Mouse (Mus musculus) forebrain, embryonic 15.5 days (tissue): ENCODE measurements around the gene Ankrd13c. TPM values are rescaled to one million over a fixed set of nuclear protein-coding genes. Genes with fewer than 3 reads are reported as not detected.
A peak's percentile ranks its signal among the peaks of the same experiment; 100 is the strongest.
"Not testable (repeated sequence)": the region's sequence is repeated elsewhere in the genome, so short reads cannot be mapped to it uniquely, and the experiment has no call there.

Source experiments
- ATAC-seq: fragments of 200-750 bp; cut with Nextera tagmentation; replicated peaks from 2 replicates; pipeline ENCODE4 v1.8.0; 2017; ENCODE audit warnings: mild to moderate bottlenecking, moderate TSS enrichment, moderate library complexity
- H3K27ac ChIP-seq: fragments of 300-500 bp; sonication (generic); replicated peaks from 2 replicates; pipeline ENCODE4 v1.5.1; 2015; ENCODE audit warnings: mild to moderate bottlenecking, inconsistent platforms
- H3K27me3 ChIP-seq: fragments of 300-500 bp; sonication (generic); 2 replicates; pipeline ENCODE4 v1.6.1; 2015; ENCODE audit warnings: inconsistent platforms
- H3K36me3 ChIP-seq: fragments of 300-500 bp; sonication (generic); 2 replicates; pipeline ENCODE4 v1.6.1; 2015; ENCODE audit warnings: mild to moderate bottlenecking, inconsistent platforms
- H3K4me1 ChIP-seq: fragments of 300-500 bp; sonication (generic); 2 replicates; pipeline ENCODE4 v1.6.1; 2015; ENCODE audit warnings: inconsistent platforms
- H3K4me2 ChIP-seq: fragments of 300-500 bp; sonication (generic); replicated peaks from 2 replicates; pipeline ENCODE4 v1.6.1; 2015; ENCODE audit warnings: mild to moderate bottlenecking, inconsistent platforms
- H3K4me3 ChIP-seq: fragments of 300-500 bp; sonication (generic); 2 replicates; pipeline ENCODE4 v1.5.1; 2015; ENCODE audit warnings: mild to moderate bottlenecking, inconsistent platforms
- H3K9ac ChIP-seq: fragments of 300-500 bp; sonication (generic); replicated peaks from 2 replicates; pipeline ENCODE4 v1.6.1; 2015; ENCODE audit warnings: mild to moderate bottlenecking, inconsistent platforms
- H3K9me3 ChIP-seq: fragments of 300-500 bp; sonication (generic); 2 replicates; pipeline ENCODE4 v1.6.1; 2016; ENCODE audit warnings: inconsistent platforms
- WGBS: fragments of 180-500 bp; shearing (Covaris S2); methylation state at CpG from one replicate; pipeline ENCODE4 v1.1.7; 2015; ENCODE audit warnings: mixed read lengths; 5-methylcytosine and 5-hydroxymethylcytosine counted together
- polyA plus RNA-seq: library from polyadenylated mRNA; unstranded; fragments of >200 nt; fragmentation: Nextera tagmentation; extraction: Ambion mirVana; gene quantifications from 2 replicates; pipeline ENCODE4 v1.2.1, GENCODE M21; 2015

Ankrd13c gene
- polyA plus RNA-seq, 1 experiment from 2014 or later = 24.6 TPM

GRCm38 (mm10) chr3:157926761-157927160 lies 20.3 kb upstream of the Ankrd13c start:
- ATAC-seq = no peak
- WGBS = 71% methylated on average over 2 of the region's 2 CpGs

GRCm38 (mm10) chr3:157928731-157929130 lies 18.3 kb upstream of the Ankrd13c start:
- Histone ChIP-seq H3K9ac (no peak overlapping the region), H3K9me3 (no peaks in the 10 kb centered on the region), H3K27ac (no peak overlapping the region), H3K36me3 (no peaks in the 10 kb centered on the region), H3K27me3 (no peaks in the 10 kb centered on the region), H3K4me3 (no peak overlapping the region), H3K4me1 (peaks cover 8% of the 10 kb centered on the region; the same call in 1 of the 2 replicates), H3K4me2 (no peak overlapping the region)
- 87% methylated on average over 2 of the region's 2 CpGs for WGBS
- no peak for ATAC-seq

More at GRCm38 (mm10) chr3:157926761-157927160, 20.3 kb upstream of the Ankrd13c start:
- H3K4me1 ChIP-seq = peaks cover 8% of the 10 kb centered on the region; the same call in 1 of the 2 replicates
- H3K4me2 ChIP-seq = no peak overlapping the region
- no peaks in the 10 kb centered on the region for H3K27me3 ChIP-seq
- H3K27ac ChIP-seq = no peak overlapping the region
- H3K36me3 ChIP-seq = no peaks in the 10 kb centered on the region
- no peaks in the 10 kb centered on the region for H3K9me3 ChIP-seq
- no peak overlapping the region for H3K9ac ChIP-seq
- no peak overlapping the region for H3K4me3 ChIP-seq

- H3K9ac ChIP-seq = no peak overlapping the region
- 94% methylated on average over 1 of the region's 1 CpGs for WGBS
- no peaks in the 10 kb centered on the region for H3K27me3 ChIP-seq
- H3K27ac ChIP-seq = no peak overlapping the region
- H3K4me1 ChIP-seq = peaks cover 6% of the 10 kb centered on the region; the same call in 1 of the 2 replicates
- no peak overlapping the region for H3K4me3 ChIP-seq
- no peak overlapping the region for H3K4me2 ChIP-seq
- no peaks in the 10 kb centered on the region for H3K9me3 ChIP-seq
- no peaks in the 10 kb centered on the region for H3K36me3 ChIP-seq
- ATAC-seq = no peak
These were observed 17.6 kb upstream of the Ankrd13c start for GRCm38 (mm10) chr3:157929417-157929816.

GRCm38 (mm10) chr3:157931592-157931991 lies 15.4 kb upstream of the Ankrd13c start:
- Histone ChIP-seq H3K4me1 (no peaks in the 10 kb centered on the region), H3K27me3 (no peaks in the 10 kb centered on the region), H3K36me3 (no peaks in the 10 kb centered on the region), H3K27ac (no peak overlapping the region), H3K4me2 (no peak overlapping the region), H3K9me3 (no peaks in the 10 kb centered on the region), H3K9ac (no peak overlapping the region), H3K4me3 (no peak overlapping the region)
- WGBS = 39% methylated on average over 3 of the region's 3 CpGs
- no peak for ATAC-seq

- WGBS = 33% methylated on average over 3 of the region's 3 CpGs
- H3K4me2 ChIP-seq = no peak overlapping the region
- no peak overlapping the region for H3K4me3 ChIP-seq
- no peak for ATAC-seq
- H3K9me3 ChIP-seq = no peaks in the 10 kb centered on the region
- H3K4me1 ChIP-seq = no peaks in the 10 kb centered on the region
- H3K9ac ChIP-seq = no peak overlapping the region
- no peaks in the 10 kb centered on the region for H3K36me3 ChIP-seq
- H3K27ac ChIP-seq = no peak overlapping the region
- no peaks in the 10 kb centered on the region for H3K27me3 ChIP-seq
These were observed 15.0 kb upstream of the Ankrd13c start for GRCm38 (mm10) chr3:157932074-157932473.

GRCm38 (mm10) chr3:157933223-157933622 lies 13.8 kb upstream of the Ankrd13c start:
- not testable (repeated sequence) for H3K4me3 ChIP-seq, H3K27ac ChIP-seq, H3K9me3 ChIP-seq, ATAC-seq, H3K9ac ChIP-seq, H3K27me3 ChIP-seq, H3K36me3 ChIP-seq, H3K4me1 ChIP-seq, H3K4me2 ChIP-seq
- 69% methylated on average over 5 of the region's 6 CpGs for whole genome bisulfite sequencing

GRCm38 (mm10) chr3:157934301-157934823 lies 12.7 kb upstream of the Ankrd13c start:
- WGBS = 88% methylated on average over 3 of the region's 3 CpGs
- no peak for ATAC-seq
- no peaks in the 10 kb centered on the region for H3K9me3 ChIP-seq

GRCm38 (mm10) chr3:157938585-157938984 lies 8.5 kb upstream of the Ankrd13c start:
- Histone ChIP-seq H3K9ac (no peak overlapping the region), H3K36me3 (no peaks in the 10 kb centered on the region), H3K4me3 (no peak overlapping the region), H3K9me3 (no peaks in the 10 kb centered on the region), H3K27ac (no peak overlapping the region), H3K27me3 (no peaks in the 10 kb centered on the region), H3K4me2 (no peak overlapping the region), H3K4me1 (no peaks in the 10 kb centered on the region)
- ATAC-seq = no peak
- 95% methylated on average over 2 of the region's 2 CpGs for WGBS

More at GRCm38 (mm10) chr3:157934301-157934823, 12.7 kb upstream of the Ankrd13c start:
- Histone ChIP-seq H3K36me3 (no peaks in the 10 kb centered on the region), H3K27ac (no peak overlapping the region), H3K27me3 (no peaks in the 10 kb centered on the region), H3K4me3 (no peak overlapping the region), H3K9ac (no peak overlapping the region), H3K4me2 (no peak overlapping the region), H3K4me1 (no peaks in the 10 kb centered on the region)

GRCm38 (mm10) chr3:157947383-157948280 lies 593 bp downstream of the Ankrd13c start:
- Histone ChIP-seq H3K4me2 (peak overlapping the region; percentile 86), H3K9me3 (no peaks in the 10 kb centered on the region), H3K36me3 (no peaks in the 10 kb centered on the region), H3K4me3 (peak overlapping the region; percentile 95), H3K27me3 (no peaks in the 10 kb centered on the region), H3K4me1 (peaks cover 32% of the 10 kb centered on the region), H3K27ac (peak overlapping the region; percentile 98), H3K9ac (peak overlapping the region; percentile 93)
- ATAC-seq = peak; percentile 78
- WGBS = 2% methylated on average over 90 of the region's 93 CpGs

GRCm38 (mm10) chr3:157952716-157953115 lies 5.7 kb downstream of the Ankrd13c start:
- no peak overlapping the region for H3K27ac ChIP-seq
- no peak for ATAC-seq
- H3K9me3 ChIP-seq = no peaks in the 10 kb centered on the region
- H3K4me2 ChIP-seq = no peak overlapping the region
- no peak overlapping the region for H3K9ac ChIP-seq
- H3K4me3 ChIP-seq = no peak overlapping the region
- no peaks in the 10 kb centered on the region for H3K36me3 ChIP-seq
- H3K4me1 ChIP-seq = peaks cover 35% of the 10 kb centered on the region
- H3K27me3 ChIP-seq = no peaks in the 10 kb centered on the region
- WGBS = 94% methylated on average over 2 of the region's 2 CpGs

- ATAC-seq = no peak
- H3K36me3 ChIP-seq = no peaks in the 10 kb centered on the region
- H3K4me1 ChIP-seq = peaks cover 12% of the 10 kb centered on the region; the same call in 1 of the 2 replicates
- WGBS = 89% methylated on average over 2 of the region's 2 CpGs
- H3K9ac ChIP-seq = no peak overlapping the region
- no peaks in the 10 kb centered on the region for H3K9me3 ChIP-seq
- H3K4me2 ChIP-seq = no peak overlapping the region
- H3K27me3 ChIP-seq = no peaks in the 10 kb centered on the region
- 0 out of 2 replicates have a peak overlapping the region, but pooled peaks have one; percentile 40 for H3K27ac ChIP-seq
- H3K4me3 ChIP-seq = no peak overlapping the region
These were observed 8.4 kb downstream of the Ankrd13c start for GRCm38 (mm10) chr3:157955466-157955865.

- no peak for ATAC-seq
- Histone ChIP-seq H3K27me3 (no peaks in the 10 kb centered on the region), H3K36me3 (no peaks in the 10 kb centered on the region), H3K4me1 (peaks cover 8% of the 10 kb centered on the region; the same call in 1 of the 2 replicates), H3K4me3 (no peak overlapping the region), H3K27ac (no peak overlapping the region), H3K4me2 (no peak overlapping the region), H3K9ac (no peak overlapping the region), H3K9me3 (no peaks in the 10 kb centered on the region)
- 92% methylated on average over 3 of the region's 3 CpGs for WGBS
These were observed 9.2 kb downstream of the Ankrd13c start for GRCm38 (mm10) chr3:157956201-157956600.
